Mouse (Mus musculus): Measurements from ENCODE around the gene Gabrb3. TPM values are rescaled to one million over a fixed set of nuclear protein-coding genes. Genes with fewer than 3 reads are reported as not detected.

Gene Gabrb3
- polyA plus RNA-seq, 1 experiment from 2014 or later: 2.6 TPM

DNA sequence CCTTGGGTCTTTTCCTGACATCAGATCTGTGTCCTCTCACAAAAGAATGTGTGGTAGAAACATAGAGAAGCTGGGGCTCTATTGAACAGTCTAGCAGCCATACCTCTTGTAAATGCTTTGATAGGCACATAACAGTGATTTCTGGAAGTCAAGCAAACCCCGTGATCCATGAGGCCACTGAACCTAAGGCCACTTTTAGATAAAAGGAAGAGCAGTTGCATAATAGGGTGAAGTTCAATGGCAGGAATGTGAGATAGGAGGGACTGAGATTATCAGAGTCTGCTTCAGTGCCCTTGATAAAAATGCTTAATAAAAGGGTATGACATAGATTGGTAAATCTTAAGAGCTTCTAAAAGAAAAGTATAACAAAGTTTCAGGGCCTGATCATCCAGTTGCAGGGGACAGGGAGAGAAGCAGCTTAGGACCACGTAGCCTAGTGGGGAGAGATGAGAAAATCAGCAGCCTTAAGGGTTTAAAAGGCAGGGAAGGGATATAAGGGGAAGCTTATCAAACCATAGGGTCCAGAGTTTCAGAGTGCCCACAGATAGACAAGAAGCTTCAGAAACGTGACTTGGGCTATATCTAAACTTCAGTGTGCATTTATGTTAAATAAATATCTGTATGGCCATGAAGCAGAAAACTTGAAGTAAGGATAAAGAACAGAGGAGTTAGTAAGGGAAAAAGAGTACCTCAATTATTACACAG, 141.4 kb downstream of the Gabrb3 start:
- Histone ChIP-seq H3K4me2 (replicated peaks) (no peak overlapping the region), H3K27me3 (replicated peaks) (no peaks in the 10 kb centered on the region), H3K9me3 (no peaks in the 10 kb centered on the region), H3K4me3 (replicated peaks) (no peak overlapping the region), H3K9ac (no peak overlapping the region), H3K36me3 (no peaks in the 10 kb centered on the region), H3K27ac (no peak overlapping the region), H3K4me1 (replicated peaks) (no peaks in the 10 kb centered on the region)
- peak; percentile 97 for ATAC-seq
- 56% methylated on average over 3 of the region's 3 CpGs for WGBS

DNA sequence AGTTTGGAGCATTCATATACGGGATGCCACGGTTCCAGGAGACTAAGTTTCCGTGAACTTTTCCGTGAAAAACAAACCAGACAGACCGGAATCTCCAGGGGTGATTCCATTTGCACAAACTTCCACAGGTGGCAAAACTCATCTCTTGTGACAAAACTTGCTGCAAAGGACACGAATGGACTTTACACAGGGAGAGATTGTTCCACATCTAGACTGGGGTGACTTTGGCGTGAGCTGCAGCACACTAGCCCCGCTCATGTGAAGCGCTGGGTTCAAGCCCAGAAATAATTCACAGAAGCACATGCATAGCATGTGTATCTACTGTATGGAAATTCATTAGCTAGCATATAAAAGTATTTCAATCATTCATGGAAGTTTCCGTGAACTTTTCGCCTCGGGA, 144.9 kb downstream of the Gabrb3 start:
- WGBS: 88% methylated on average over 12 of the region's 12 CpGs
- Histone ChIP-seq H3K9me3 (no peaks in the 10 kb centered on the region), H3K4me2 (replicated peaks) (no peak overlapping the region), H3K27ac (no peak overlapping the region), H3K4me3 (replicated peaks) (no peak overlapping the region), H3K9ac (no peak overlapping the region), H3K27me3 (replicated peaks) (no peaks in the 10 kb centered on the region), H3K36me3 (no peaks in the 10 kb centered on the region), H3K4me1 (replicated peaks) (no peaks in the 10 kb centered on the region)
- no peak for ATAC-seq

DNA sequence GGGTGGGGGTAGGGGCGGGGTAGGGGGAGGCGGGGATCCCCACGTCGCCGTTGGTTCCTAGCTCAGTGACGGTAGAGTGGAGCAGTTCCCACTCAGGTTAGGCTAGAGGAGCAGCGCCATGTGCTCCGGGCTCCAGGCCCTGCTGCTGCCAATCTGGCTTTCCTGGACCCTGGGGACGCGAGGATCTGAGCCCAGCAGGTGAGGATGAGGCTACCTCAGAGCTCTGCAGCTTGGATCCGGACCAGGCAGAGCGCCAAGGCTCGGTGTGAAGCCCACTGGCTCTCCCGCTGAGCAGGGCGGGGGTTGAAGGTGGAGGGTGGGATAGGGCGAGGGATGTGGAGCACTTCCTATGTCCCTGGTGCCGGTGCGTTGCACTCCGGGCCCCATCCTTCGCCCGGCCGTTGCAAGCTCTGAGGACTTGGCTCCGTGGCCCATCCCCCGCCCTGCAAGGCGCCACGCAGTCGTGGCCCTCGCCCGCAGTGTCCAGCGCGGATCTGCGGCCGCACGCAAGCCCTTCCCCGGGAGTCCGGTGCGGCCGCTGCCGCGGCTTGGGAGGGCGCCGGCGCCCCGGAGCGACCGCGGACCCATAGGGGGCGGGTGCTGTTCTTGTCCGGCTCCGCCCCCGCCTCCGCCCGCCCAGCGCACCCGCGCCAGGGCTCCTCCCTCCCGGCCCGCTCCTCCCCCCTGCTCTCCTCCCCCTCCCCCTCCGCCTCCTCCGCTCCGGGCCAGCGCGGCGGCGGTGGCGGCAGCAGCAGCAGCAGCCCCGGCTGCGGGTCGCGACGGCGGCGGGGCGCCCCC, 171.2 kb downstream of the Gabrb3 start:
- WGBS: under 1% methylated on average over 56 of the region's 74 CpGs
- peak overlapping the region; percentile 46 for H3K9ac ChIP-seq
- H3K27ac ChIP-seq: no peak overlapping the region
- H3K4me2 ChIP-seq (replicated peaks): peak overlapping the region; percentile 96
- peaks cover 28% of the 10 kb centered on the region for H3K27me3 ChIP-seq (replicated peaks)
- ATAC-seq: peak; percentile 97
- H3K9me3 ChIP-seq: no peaks in the 10 kb centered on the region
- H3K4me1 ChIP-seq (replicated peaks): peaks cover 13% of the 10 kb centered on the region
- H3K4me3 ChIP-seq (replicated peaks): peak overlapping the region; percentile 68
- no peaks in the 10 kb centered on the region for H3K36me3 ChIP-seq

DNA sequence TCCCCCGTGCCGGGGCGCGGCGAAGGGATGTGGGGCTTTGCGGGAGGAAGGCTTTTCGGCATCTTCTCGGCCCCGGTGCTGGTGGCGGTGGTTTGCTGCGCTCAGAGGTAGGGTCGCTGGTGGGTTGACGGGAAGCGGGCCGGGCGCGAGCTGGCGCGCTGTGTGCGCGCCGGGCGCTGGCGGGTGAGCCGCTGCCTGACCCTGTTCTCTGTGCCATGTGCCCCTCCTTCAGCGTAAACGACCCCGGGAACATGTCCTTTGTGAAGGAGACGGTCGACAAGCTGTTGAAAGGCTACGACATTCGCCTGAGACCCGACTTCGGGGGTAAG, 171.7 kb downstream of the Gabrb3 start:
- WGBS: 1% methylated on average over 32 of the region's 34 CpGs
- peak overlapping the region; percentile 34; the same call in 1 of the 2 replicates for H3K9ac ChIP-seq
- H3K4me1 ChIP-seq (replicated peaks): peaks cover 13% of the 10 kb centered on the region
- H3K27me3 ChIP-seq (replicated peaks): peaks cover 28% of the 10 kb centered on the region
- H3K4me3 ChIP-seq (replicated peaks): peak overlapping the region; percentile 68
- H3K36me3 ChIP-seq: no peaks in the 10 kb centered on the region
- ATAC-seq: peak; percentile 60
- H3K9me3 ChIP-seq: no peaks in the 10 kb centered on the region
- H3K4me2 ChIP-seq (replicated peaks): peak overlapping the region; percentile 96
- no peak overlapping the region for H3K27ac ChIP-seq

DNA sequence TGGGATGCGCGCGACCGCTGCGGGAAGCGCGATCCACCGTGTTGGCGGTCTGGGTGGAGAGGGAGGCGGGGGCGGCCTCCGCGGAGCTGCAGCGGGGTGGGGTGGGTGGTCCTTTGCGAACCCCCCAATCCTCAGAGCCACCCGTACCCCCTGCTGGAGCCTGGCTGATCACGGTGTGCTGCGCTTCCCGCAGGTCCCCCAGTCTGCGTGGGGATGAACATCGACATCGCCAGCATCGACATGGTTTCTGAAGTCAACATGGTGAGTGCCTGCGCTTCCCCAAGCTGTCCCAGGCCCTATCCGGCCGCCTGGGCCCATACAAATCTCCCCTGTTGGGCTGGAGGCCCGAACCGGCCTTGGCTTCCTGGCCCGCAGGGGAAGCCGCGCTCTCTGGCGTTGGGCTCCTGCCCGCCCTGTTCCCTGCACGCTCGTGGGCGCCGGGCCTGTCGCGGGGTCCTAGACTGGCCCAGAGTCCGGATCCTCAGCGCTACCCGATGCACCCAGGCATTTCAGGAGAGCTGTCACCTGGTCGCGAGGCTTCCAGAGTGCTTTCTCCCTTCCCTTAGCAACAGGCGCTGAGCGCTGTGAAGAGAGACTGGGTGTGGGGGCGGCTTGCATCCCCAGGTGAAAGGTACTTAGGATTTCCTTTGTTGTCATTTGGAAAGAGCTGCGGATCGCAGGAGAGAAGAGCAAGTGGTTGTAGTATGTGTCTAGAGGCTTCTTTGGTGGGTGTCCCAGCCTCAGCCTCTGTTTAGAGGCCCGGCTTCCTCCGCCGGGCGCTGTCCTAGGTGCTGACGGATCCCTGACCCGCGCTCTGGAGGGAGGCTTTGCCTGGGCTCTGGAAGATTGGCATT, 172.3 kb downstream of the Gabrb3 start:
- Histone ChIP-seq H3K27ac (no peak overlapping the region), H3K36me3 (no peaks in the 10 kb centered on the region), H3K4me3 (replicated peaks) (peak overlapping the region; percentile 68), H3K9me3 (no peaks in the 10 kb centered on the region), H3K9ac (peak overlapping the region; percentile 34; the same call in 1 of the 2 replicates), H3K4me2 (replicated peaks) (peak overlapping the region; percentile 96), H3K4me1 (replicated peaks) (peaks cover 13% of the 10 kb centered on the region), H3K27me3 (replicated peaks) (peaks cover 28% of the 10 kb centered on the region)
- peak; percentile 65 for ATAC-seq
- WGBS: 1% methylated on average over 56 of the region's 56 CpGs

DNA sequence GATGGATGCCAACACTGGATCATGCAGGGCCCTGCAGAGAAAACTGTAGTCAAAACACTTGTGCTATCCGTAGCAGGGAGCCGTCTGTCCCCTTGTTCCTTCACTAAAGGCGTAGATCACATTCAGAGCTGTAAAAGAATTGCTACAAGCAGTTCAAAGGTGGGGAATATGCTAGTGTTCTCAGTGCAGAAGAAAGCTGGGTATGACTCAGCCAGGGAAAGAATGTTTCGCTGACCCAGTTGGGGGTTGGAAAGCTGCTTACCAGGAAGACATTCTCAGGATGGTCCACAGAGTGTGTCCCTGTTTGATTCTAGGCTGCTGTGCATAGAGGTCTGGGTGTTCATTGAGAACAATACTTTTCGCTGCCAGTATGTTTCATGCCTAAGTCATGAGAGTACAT, 177.8 kb downstream of the Gabrb3 start:
- no peaks in the 10 kb centered on the region for H3K36me3 ChIP-seq
- no peaks in the 10 kb centered on the region for H3K27me3 ChIP-seq (replicated peaks)
- no peak overlapping the region for H3K4me2 ChIP-seq (replicated peaks)
- WGBS: 62% methylated on average over 5 of the region's 5 CpGs
- H3K27ac ChIP-seq: no peak overlapping the region
- H3K9ac ChIP-seq: no peak overlapping the region
- peak; percentile 80 for ATAC-seq
- H3K4me1 ChIP-seq (replicated peaks): no peaks in the 10 kb centered on the region
- no peaks in the 10 kb centered on the region for H3K9me3 ChIP-seq
- no peak overlapping the region for H3K4me3 ChIP-seq (replicated peaks)

DNA sequence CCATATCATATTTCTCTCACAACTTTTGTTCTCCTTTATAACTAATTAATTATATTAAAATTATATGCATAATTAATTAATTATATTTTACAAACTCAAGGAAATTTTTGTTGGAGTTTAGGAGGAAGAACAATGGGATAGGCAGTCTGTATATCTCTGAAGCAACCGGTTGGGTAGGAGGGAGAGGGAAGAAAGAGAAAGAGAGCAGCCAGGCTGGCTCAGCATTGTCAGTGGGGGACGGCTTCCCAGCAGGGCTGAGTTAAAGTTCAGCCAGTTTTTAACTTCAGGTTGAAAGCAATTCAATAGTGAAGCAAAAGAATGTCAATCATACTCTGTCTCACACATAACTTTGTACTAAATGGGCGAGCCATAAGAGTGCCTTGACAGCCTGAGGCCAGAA, 199.2 kb downstream of the Gabrb3 start:
- ATAC-seq: no peak
- Histone ChIP-seq H3K27ac (no peak overlapping the region), H3K4me3 (replicated peaks) (no peak overlapping the region), H3K9me3 (no peaks in the 10 kb centered on the region), H3K36me3 (no peaks in the 10 kb centered on the region), H3K27me3 (replicated peaks) (no peaks in the 10 kb centered on the region), H3K4me2 (replicated peaks) (no peak overlapping the region), H3K9ac (no peak overlapping the region), H3K4me1 (replicated peaks) (no peaks in the 10 kb centered on the region)
- WGBS: 53% methylated on average over 3 of the region's 3 CpGs

DNA sequence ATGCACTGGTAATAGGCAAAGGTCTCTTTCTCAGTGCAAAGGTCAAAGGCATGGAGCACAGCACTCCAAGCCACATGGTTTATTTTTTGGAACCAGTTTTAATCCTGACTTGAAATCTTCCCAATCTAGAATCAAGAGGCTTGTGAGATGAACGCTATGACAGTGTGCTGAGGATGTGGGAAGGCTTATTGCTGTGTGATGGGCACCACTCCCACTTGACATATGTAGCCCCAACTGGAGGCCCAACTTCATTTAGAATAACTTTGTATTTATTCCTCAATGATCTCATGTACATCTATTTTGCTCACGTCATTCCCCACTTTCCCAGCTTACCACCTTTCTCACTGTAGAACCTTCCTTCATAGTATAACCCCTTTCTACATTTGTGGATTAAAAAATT, 200.5 kb downstream of the Gabrb3 start:
- H3K4me2 ChIP-seq (replicated peaks): no peak overlapping the region
- no peaks in the 10 kb centered on the region for H3K36me3 ChIP-seq
- H3K9ac ChIP-seq: no peak overlapping the region
- H3K27ac ChIP-seq: no peak overlapping the region
- no peaks in the 10 kb centered on the region for H3K27me3 ChIP-seq (replicated peaks)
- no peaks in the 10 kb centered on the region for H3K4me1 ChIP-seq (replicated peaks)
- no peak overlapping the region for H3K4me3 ChIP-seq (replicated peaks)
- ATAC-seq: no peak
- no peaks in the 10 kb centered on the region for H3K9me3 ChIP-seq
- 83% methylated on average over 2 of the region's 2 CpGs for WGBS

DNA sequence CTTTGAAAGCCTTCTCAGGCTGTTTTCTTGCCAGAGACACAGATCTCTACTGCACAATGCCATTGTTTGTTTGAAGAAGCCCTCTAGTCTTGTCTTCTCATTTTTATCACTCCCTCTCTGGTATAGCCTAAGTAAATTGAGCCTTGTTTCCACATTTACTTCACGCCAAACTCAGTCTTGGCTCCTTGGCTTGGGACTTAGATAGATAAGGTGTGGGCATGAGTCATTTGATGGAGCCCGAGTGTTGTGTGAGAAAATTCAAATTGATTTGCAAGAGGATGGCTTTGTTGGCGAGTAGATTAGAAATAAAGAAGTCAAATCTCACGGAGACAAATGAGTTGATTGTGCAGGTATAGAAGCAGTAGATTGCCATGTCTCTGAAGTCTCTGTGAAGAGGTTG, 204.2 kb downstream of the Gabrb3 start:
- H3K4me3 ChIP-seq (replicated peaks): no peak overlapping the region
- no peaks in the 10 kb centered on the region for H3K9me3 ChIP-seq
- no peak overlapping the region for H3K4me2 ChIP-seq (replicated peaks)
- no peak for ATAC-seq
- no peaks in the 10 kb centered on the region for H3K36me3 ChIP-seq
- no peaks in the 10 kb centered on the region for H3K4me1 ChIP-seq (replicated peaks)
- WGBS: 70% methylated on average over 4 of the region's 4 CpGs
- H3K27ac ChIP-seq: no peak overlapping the region
- H3K9ac ChIP-seq: no peak overlapping the region
- H3K27me3 ChIP-seq (replicated peaks): no peaks in the 10 kb centered on the region

DNA sequence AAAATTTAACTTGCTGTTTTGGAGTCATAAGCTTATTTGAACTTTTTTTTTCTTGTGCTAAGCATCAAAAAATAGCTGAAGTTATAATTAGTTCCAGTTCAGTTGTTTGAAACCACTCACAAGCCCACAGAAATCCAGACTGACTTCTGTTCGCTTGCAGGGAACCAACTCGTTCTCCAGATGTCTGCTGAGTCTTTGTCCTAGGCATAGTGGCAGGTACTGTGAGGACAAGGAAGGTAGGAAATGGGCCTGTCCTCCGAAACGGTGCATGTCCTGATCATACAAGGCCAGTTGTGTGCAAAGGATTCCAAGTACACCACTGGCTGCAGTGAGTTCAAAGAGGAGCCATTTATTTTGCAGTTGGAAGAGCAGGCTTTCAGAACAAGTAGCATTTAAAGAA, 215.5 kb downstream of the Gabrb3 start:
- Histone ChIP-seq H3K9ac (no peak overlapping the region), H3K27ac (no peak overlapping the region), H3K27me3 (replicated peaks) (no peaks in the 10 kb centered on the region), H3K4me3 (replicated peaks) (no peak overlapping the region), H3K4me2 (replicated peaks) (no peak overlapping the region), H3K36me3 (no peaks in the 10 kb centered on the region), H3K4me1 (replicated peaks) (no peaks in the 10 kb centered on the region), H3K9me3 (no peaks in the 10 kb centered on the region)
- 83% methylated on average over 4 of the region's 4 CpGs for WGBS
- ATAC-seq: no peak

DNA sequence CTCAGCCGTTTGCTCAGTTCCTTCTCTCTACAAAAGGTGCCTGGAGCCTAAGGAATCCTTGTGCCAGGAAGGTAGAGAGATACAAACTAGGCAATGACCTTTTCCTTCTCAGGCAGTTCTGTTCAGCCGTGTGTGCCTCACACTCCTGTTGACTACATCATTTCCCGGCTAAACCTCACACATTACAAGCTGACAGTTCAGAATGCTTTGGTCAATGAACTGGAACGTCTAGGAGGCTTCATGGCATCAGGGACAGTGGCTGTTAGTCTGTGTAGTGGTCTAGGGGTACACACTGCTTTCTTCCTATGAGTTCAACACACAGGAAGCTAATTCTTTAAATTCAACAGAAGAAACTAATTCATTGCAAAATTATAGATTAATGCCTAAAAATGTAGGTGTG, 216.2 kb downstream of the Gabrb3 start:
- no peak overlapping the region for H3K9ac ChIP-seq
- no peaks in the 10 kb centered on the region for H3K9me3 ChIP-seq
- no peaks in the 10 kb centered on the region for H3K36me3 ChIP-seq
- ATAC-seq: no peak
- no peaks in the 10 kb centered on the region for H3K4me1 ChIP-seq (replicated peaks)
- H3K27me3 ChIP-seq (replicated peaks): no peaks in the 10 kb centered on the region
- WGBS: 63% methylated on average over 4 of the region's 4 CpGs
- no peak overlapping the region for H3K27ac ChIP-seq
- no peak overlapping the region for H3K4me2 ChIP-seq (replicated peaks)
- H3K4me3 ChIP-seq (replicated peaks): no peak overlapping the region

DNA sequence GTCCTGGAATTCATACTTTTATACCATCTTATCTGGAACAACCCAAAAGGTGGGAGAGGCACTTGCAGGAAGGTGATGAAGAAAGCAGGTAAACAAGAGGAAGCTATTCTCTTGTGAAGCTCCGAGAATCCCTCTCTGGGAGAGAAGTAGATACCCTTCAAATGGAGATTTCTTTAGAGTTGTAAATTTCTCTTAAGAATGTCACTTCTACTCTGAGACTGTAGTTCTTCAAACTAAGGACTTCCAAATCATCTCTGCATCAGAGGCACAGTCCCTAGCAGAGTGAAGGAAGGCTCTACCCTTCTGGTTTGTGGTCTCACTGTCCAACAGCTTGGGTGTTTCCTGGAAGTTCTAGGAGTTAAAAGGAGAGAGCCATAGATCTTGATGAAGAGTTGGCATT, 221.3 kb downstream of the Gabrb3 start:
- Histone ChIP-seq H3K4me3 (replicated peaks) (no peak overlapping the region), H3K27me3 (replicated peaks) (no peaks in the 10 kb centered on the region), H3K4me2 (replicated peaks) (no peak overlapping the region), H3K4me1 (replicated peaks) (no peaks in the 10 kb centered on the region), H3K9me3 (no peaks in the 10 kb centered on the region), H3K36me3 (no peaks in the 10 kb centered on the region), H3K9ac (no peak overlapping the region), H3K27ac (no peak overlapping the region)
- 35% methylated on average over 1 of the region's 1 CpGs for WGBS
- ATAC-seq: no peak
